Comparison of ENCODE assay signal across 17 mouse cellular contexts in genomic region chr11:36000038-36000437, GRCm38 (mm10). TPM values are rescaled to one million over a fixed set of nuclear protein-coding genes. Genes with fewer than 3 reads are reported as not detected.
DNase-seq lines count a peak whose midpoint lies in the region; ATAC-seq and TF ChIP-seq lines count a peak whose summit lies in the region.
"Had no signal": no experiment of that assay in that cellular context is flagged by ENCODE, and none has a peak within 500 bp of the region (broad histone marks: within the 10 kb centered on the region; RNA-seq: fewer than 3 reads in every experiment).

No protein-coding gene starts in this region.

- no peaks in the 10 kb centered on the region for H3K36me3 ChIP-seq in hindbrain, embryonic 12.5 days
- no peaks in the 10 kb centered on the region for H3K36me3 ChIP-seq in midbrain, embryonic 13.5 days
- H3K36me3 ChIP-seq in intestine, postnatal 0 days (ENCODE audit: control insufficient read depth, insufficient read depth), result no peaks in the 10 kb centered on the region
- H3K36me3 ChIP-seq: embryonic facial prominence, embryonic 12.5 days; heart, embryonic 12.5 days; limb, embryonic 15.5 days had no signal

- peak; percentile 21 for DNase-seq in ES-CJ7 (ENCODE audit: low read depth, low spot score)
- peak; percentile 47 for DNase-seq in brain, adult 2 months (ENCODE audit: low read depth, low spot score)
- no peak for DNase-seq in kidney, postnatal 10 days
- DNase-seq in spleen, postnatal 36 days (ENCODE audit: low spot score in 2 of 2), result no peak
- no peak for DNase-seq in right cerebral cortex, postnatal 14 days
- DNase-seq: cerebellum, adult 9-10 months; gastrocnemius, postnatal 10 days; heart, postnatal 4 days; lung, adult 2 months; thymus, postnatal 25 days had no signal

- no peaks in the 10 kb centered on the region for H3K27me3 ChIP-seq in hindbrain, embryonic 12.5 days
- peaks cover 5% of the 10 kb centered on the region; the same call in 1 of the 2 replicates for H3K27me3 ChIP-seq in midbrain, embryonic 13.5 days
- H3K27me3 ChIP-seq in intestine, postnatal 0 days (replicated peaks; ENCODE audit: control insufficient read depth, insufficient read depth, low read length), result no peaks in the 10 kb centered on the region

- peaks cover 30% of the 10 kb centered on the region for H3K4me1 ChIP-seq in hindbrain, embryonic 12.5 days
- peaks cover 32% of the 10 kb centered on the region for H3K4me1 ChIP-seq in midbrain, embryonic 13.5 days (replicated peaks)
- 0 out of 2 replicates have a peak, but pooled peaks cover 4% of the 10 kb centered on the region for H3K4me1 ChIP-seq in intestine, postnatal 0 days (replicated peaks; ENCODE audit: control insufficient read depth, insufficient read depth, low read length)

- H3K4me2 ChIP-seq in hindbrain, embryonic 12.5 days (replicated peaks), result 0 out of 2 replicates have a peak overlapping the region, but pooled peaks have one; percentile 13
- no peak overlapping the region for H3K4me2 ChIP-seq in midbrain, embryonic 13.5 days (replicated peaks)
- no peak overlapping the region for H3K4me2 ChIP-seq in intestine, postnatal 0 days (replicated peaks; ENCODE audit: low read depth)
- H3K4me2 ChIP-seq: embryonic facial prominence, embryonic 12.5 days; limb, embryonic 15.5 days had no signal

- H3K27ac ChIP-seq in hindbrain, embryonic 12.5 days, result no peak overlapping the region; the same call in 1 of the 2 replicates
- H3K27ac ChIP-seq in midbrain, embryonic 13.5 days, result no peak overlapping the region
- no peak overlapping the region for H3K27ac ChIP-seq in intestine, postnatal 0 days (ENCODE audit: low read depth, low read length)
- H3K27ac ChIP-seq: embryonic facial prominence, embryonic 12.5 days; limb, embryonic 15.5 days had no signal

- H3K9me3 ChIP-seq in hindbrain, embryonic 12.5 days (replicated peaks), result no peaks in the 10 kb centered on the region
- H3K9me3 ChIP-seq in midbrain, embryonic 13.5 days, result no peaks in the 10 kb centered on the region
- H3K9me3 ChIP-seq in intestine, postnatal 0 days (ENCODE audit: control insufficient read depth), result no peaks in the 10 kb centered on the region
- H3K9me3 ChIP-seq: embryonic facial prominence, embryonic 12.5 days; heart, embryonic 12.5 days; limb, embryonic 15.5 days had no signal

- no peak overlapping the region for H3K4me3 ChIP-seq in hindbrain, embryonic 12.5 days
- no peak overlapping the region for H3K4me3 ChIP-seq in midbrain, embryonic 13.5 days (replicated peaks)
- no peak overlapping the region for H3K4me3 ChIP-seq in intestine, postnatal 0 days (ENCODE audit: low read depth, low read length)
- H3K4me3 ChIP-seq: embryonic facial prominence, embryonic 12.5 days; heart, embryonic 12.5 days; limb, embryonic 15.5 days had no signal

- peak overlapping the region; percentile 18; the same call in 1 of the 2 replicates for H3K9ac ChIP-seq in hindbrain, embryonic 12.5 days
- no peak overlapping the region for H3K9ac ChIP-seq in midbrain, embryonic 13.5 days (replicated peaks)
- H3K9ac ChIP-seq in intestine, postnatal 0 days (ENCODE audit: low read depth, low read length), result no peak overlapping the region
- H3K9ac ChIP-seq: embryonic facial prominence, embryonic 12.5 days; heart, embryonic 12.5 days; limb, embryonic 15.5 days had no signal

- ATAC-seq in hindbrain, embryonic 12.5 days (ENCODE audit: low FRiP score), result peak; percentile 30; the same call in 1 of the 2 replicates
- peak; percentile 25; the same call in 1 of the 2 replicates for ATAC-seq in midbrain, embryonic 13.5 days
- ATAC-seq in intestine, postnatal 0 days, result no peak
- ATAC-seq: CD4-positive, CD25-positive, alpha-beta regulatory T cell, adult 4 months had no signal

- WGBS in hindbrain, embryonic 12.5 days, result 14% methylated on average over 4 of the region's 4 CpGs
- 5% methylated on average over 4 of the region's 4 CpGs for WGBS in midbrain, embryonic 13.5 days
- 33% methylated on average over 4 of the region's 4 CpGs for WGBS in intestine, postnatal 0 days

- no peak for TF ChIP-seq CTCF in intestine, postnatal 0 days (IDR thresholded peaks at IDR 0.05; ENCODE audit: low read depth)

RNA-seq across cellular contexts. Expression of gene Wwc1, which starts 19.7 kb away (rescaled TPM):
- polyA plus RNA-seq in hindbrain, embryonic 12.5 days (2016; fragmentation: Nextera tagmentation; extraction: Ambion mirVana), result 14.6 and 15.2 TPM in 2 replicates
- polyA plus RNA-seq in midbrain, embryonic 13.5 days (2015; fragmentation: Nextera tagmentation; extraction: Ambion mirVana), result 6.2 and 7.0 TPM in 2 replicates
- 16.1 and 18.8 TPM in 2 replicates for polyA plus RNA-seq in intestine, postnatal 0 days (2015; fragmentation: Nextera tagmentation; extraction: Ambion mirVana)

Comparison
In these comparisons a context has a peak if more than half of its experiments do, and no peak if none do; other contexts are left out.
1. DNase-seq: peak in ES-CJ7 (single experiment) and brain, adult 2 months (single experiment); none in kidney, postnatal 10 days (single experiment), spleen, postnatal 36 days (0 of 2) and right cerebral cortex, postnatal 14 days (single experiment).